Mouse (Mus musculus) hindbrain, embryonic 10.5 days (tissue): ENCODE results near the gene Serpinb1c. TPM values are rescaled to one million over a fixed set of nuclear protein-coding genes. Genes with fewer than 3 reads are reported as not detected.

Experiments
- DNase-seq: peaks from one replicate; pipeline ENCODE4 v3.0.0-alpha.2; 2017; ENCODE audit warnings: low spot score
- H3K27ac ChIP-seq: fragments of 300-500 bp; sonication (generic); 2 replicates; pipeline ENCODE4 v1.5.1; 2016; ENCODE audit warnings: mild to moderate bottlenecking, moderate library complexity
- H3K27me3 ChIP-seq: fragments of 300-500 bp; sonication (generic); 2 replicates; pipeline ENCODE4 v1.6.1; 2016; ENCODE audit warnings: mild to moderate bottlenecking; ENCODE audit not compliant: poor library complexity, insufficient read depth, severe bottlenecking
- H3K36me3 ChIP-seq: fragments of 300-500 bp; sonication (generic); 2 replicates; pipeline ENCODE4 v1.6.1; 2016; ENCODE audit warnings: mild to moderate bottlenecking, moderate library complexity
- H3K4me1 ChIP-seq: fragments of 300-500 bp; sonication (generic); replicated peaks from 2 replicates; pipeline ENCODE4 v1.6.1; 2016; ENCODE audit warnings: mild to moderate bottlenecking
- H3K4me3 ChIP-seq: fragments of 300-500 bp; sonication (generic); 2 replicates; pipeline ENCODE4 v1.5.1; 2016; ENCODE audit warnings: mild to moderate bottlenecking, moderate library complexity
- H3K9me3 ChIP-seq: fragments of 300-500 bp; sonication (generic); 2 replicates; pipeline ENCODE4 v1.6.1; 2016; ENCODE audit warnings: mild to moderate bottlenecking, moderate library complexity
- WGBS: fragments of 180-500 bp; shearing (Covaris S2); methylation state at CpG from one replicate; pipeline ENCODE4 v1.1.7; 2016; 5-methylcytosine and 5-hydroxymethylcytosine counted together
- polyA plus RNA-seq: library from polyadenylated mRNA; unstranded; fragments of >200 nt; fragmentation: Nextera tagmentation; extraction: Ambion mirVana; gene quantifications from 2 replicates; pipeline ENCODE4 v1.2.1, GENCODE M21; 2016

The Serpinb1c gene
- polyA plus RNA-seq, 1 experiment from 2014 or later = not detected

- DNase-seq = no peak
- H3K36me3 ChIP-seq = no peaks in the 10 kb centered on the region
- WGBS = 63% methylated on average over 2 of the region's 2 CpGs
These were observed 44.9 kb downstream of the Serpinb1c start for GRCm38 (mm10) chr13:32853073-32853472.

GRCm38 (mm10) chr13:32852539-32852938 is 45.5 kb downstream of the Serpinb1c start:
- Histone ChIP-seq H3K4me1 (no peaks in the 10 kb centered on the region), H3K9me3 (no peaks in the 10 kb centered on the region), H3K27ac (no peak overlapping the region), H3K4me3 (no peak overlapping the region), H3K27me3 (peaks cover 5% of the 10 kb centered on the region; the same call in 1 of the 2 replicates), H3K36me3 (no peaks in the 10 kb centered on the region)
- WGBS = 93% methylated on average over 4 of the region's 4 CpGs
- no peak for DNase-seq

More at GRCm38 (mm10) chr13:32853073-32853472, 44.9 kb downstream of the Serpinb1c start:
- Histone ChIP-seq H3K4me1 (no peaks in the 10 kb centered on the region), H3K4me3 (no peak overlapping the region), H3K27me3 (peaks cover 5% of the 10 kb centered on the region; the same call in 1 of the 2 replicates), H3K9me3 (no peaks in the 10 kb centered on the region), H3K27ac (no peak overlapping the region)

DNA sequence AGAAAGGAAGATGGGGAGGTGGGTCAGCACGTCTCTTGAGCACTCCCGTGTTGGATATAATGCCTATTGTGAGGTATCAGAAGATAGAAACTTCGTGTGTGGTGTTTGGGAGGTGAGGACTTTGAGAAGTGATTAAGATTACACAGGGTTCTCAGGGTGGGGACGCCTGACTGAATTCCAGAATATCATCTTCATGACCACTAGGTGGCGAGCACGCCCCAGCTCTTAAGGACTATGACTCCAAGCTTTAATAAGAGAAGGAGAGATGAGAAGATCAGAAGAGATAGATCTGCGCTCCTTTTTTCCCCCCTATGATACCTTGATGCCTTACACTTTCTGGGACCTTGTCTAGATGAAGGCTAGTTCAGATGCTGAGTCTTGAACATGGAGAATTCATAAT is 46.0 kb downstream of the Serpinb1c start:
- DNase-seq = peak; percentile 38
- no peaks in the 10 kb centered on the region for H3K4me1 ChIP-seq
- no peaks in the 10 kb centered on the region for H3K9me3 ChIP-seq
- WGBS = 10% methylated on average over 7 of the region's 7 CpGs
- no peak overlapping the region for H3K4me3 ChIP-seq
- H3K27me3 ChIP-seq = peaks cover 5% of the 10 kb centered on the region; the same call in 1 of the 2 replicates
- H3K27ac ChIP-seq = no peak overlapping the region
- no peaks in the 10 kb centered on the region for H3K36me3 ChIP-seq

DNA sequence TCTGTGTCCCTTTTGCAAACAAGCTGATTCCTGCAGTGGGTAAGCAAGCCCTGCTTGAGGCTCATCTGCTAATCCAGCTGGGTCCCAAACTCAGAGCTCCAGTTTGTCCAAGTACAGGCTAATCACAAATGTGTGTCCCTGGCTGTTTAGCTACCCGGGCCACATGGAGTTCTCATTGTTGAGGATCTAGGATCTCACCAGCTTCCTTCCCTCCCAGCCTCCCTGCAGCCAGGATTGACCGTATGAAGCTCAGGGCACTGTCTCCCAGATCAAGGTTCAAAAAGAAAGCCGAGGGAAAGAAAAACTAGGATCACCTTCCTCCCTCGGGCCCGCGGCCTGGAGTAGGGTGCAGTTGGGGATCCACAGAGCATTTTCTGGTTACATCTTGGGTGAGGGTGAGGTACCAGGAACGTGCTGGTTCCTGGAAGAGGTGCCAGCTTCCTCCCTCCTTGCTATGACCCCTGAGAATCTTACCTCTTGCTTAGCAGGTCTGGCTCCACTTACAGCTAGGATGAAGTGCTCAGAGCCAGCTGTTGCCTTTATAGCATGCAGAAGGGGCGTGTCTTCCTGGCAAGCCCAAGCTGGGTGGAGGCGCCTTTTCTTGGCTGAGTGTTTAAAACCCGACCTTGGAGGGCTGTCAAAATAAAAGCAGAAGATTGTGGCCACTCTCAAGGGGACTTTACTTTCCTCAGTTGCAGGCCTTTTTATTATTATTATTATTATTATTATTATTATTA is 47.2 kb downstream of the Serpinb1c start, which contains the start of gene Serpinb1a:
TSS of gene Serpinb1a (minus strand) at position 518 of the 737 bp plus-strand sequence.
- 69% methylated on average over 10 of the region's 10 CpGs for WGBS
- Histone ChIP-seq H3K4me1 (no peaks in the 10 kb centered on the region), H3K9me3 (no peaks in the 10 kb centered on the region), H3K27me3 (peaks cover 5% of the 10 kb centered on the region; the same call in 1 of the 2 replicates), H3K27ac (no peak within 1 kb of the TSS), H3K4me3 (no peak within 1 kb of the TSS), H3K36me3 (no peaks in the 10 kb centered on the region)
- DNase-seq = no peak

DNA sequence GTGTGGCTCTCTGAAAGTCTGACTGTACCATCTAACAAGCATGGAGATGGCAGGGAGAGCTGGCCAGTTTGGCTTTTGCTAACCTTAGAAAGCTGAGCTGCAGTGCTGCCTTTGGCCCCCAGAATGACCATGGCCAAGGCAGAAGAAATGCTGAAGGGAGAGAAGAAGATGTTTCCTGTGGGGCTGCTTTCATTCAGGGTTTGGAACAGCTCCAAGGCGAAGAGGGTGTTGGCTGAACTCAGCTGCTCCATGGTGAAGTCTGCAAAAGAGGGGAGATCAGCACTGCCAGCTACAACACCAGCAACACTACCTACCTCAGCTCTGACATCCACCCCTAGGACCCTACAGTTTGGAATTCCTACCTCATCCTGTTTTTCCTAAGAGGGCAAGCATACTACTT is 47.9 kb downstream of the Serpinb1c start:
- no peak for DNase-seq
- H3K4me1 ChIP-seq = no peaks in the 10 kb centered on the region
- H3K9me3 ChIP-seq = no peaks in the 10 kb centered on the region
- H3K27me3 ChIP-seq = peaks cover 5% of the 10 kb centered on the region; the same call in 1 of the 2 replicates
- no peak overlapping the region for H3K4me3 ChIP-seq
- H3K27ac ChIP-seq = no peak overlapping the region
- no peaks in the 10 kb centered on the region for H3K36me3 ChIP-seq
- 73% methylated on average over 1 of the region's 1 CpGs for WGBS

DNA sequence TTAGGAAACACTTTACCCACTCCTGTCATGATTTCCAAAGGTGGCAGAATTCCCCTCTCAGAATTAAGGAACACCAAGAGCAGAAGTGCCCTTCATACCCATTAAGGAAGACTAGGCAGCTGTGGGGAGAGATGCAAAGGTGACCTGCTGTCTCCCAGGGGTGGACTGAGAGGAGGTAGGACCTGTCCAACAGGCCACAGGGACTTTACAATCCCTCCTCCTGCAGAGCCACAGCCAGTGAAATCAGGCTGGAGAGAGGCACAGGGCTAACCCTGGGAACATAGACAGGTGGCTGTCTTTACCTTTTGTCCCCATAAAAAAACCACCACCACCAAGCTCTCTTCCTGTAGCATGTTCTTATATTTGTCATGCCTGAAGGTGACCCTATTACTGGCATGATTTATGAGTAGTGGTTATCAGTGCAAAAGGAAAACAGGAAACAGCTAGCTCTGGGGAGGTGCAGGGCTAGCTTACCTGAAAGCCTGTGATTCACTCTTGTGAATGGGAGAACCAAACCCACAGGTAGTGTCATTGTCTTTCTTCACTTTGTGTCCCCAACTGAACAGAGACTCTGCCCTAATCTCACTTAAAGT is 48.4 kb downstream of the Serpinb1c start:
- Histone ChIP-seq H3K9me3 (no peaks in the 10 kb centered on the region), H3K27me3 (peaks cover 5% of the 10 kb centered on the region; the same call in 1 of the 2 replicates), H3K36me3 (no peaks in the 10 kb centered on the region), H3K27ac (no peak overlapping the region), H3K4me3 (no peak overlapping the region), H3K4me1 (no peaks in the 10 kb centered on the region)
- no peak for DNase-seq

DNA sequence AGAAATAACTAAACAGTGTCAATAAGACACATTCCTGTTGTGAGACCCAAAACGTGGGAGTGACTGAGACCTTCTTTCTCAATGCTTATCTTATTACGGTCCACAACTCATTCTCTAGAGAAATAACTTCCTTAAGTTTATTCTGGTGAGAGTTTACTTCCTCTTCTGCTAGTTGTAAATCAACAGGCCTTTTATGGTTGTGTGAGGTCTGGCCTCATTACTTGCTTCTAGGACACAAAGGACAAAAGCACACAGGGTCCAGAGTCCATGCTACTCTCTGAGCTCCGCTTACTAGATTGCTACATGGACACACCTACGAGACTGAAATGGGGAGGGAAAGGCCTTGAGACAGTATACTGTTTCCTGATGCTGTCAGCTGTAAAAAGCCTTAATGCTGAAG is 48.9 kb downstream of the Serpinb1c start:
- no peaks in the 10 kb centered on the region for H3K4me1 ChIP-seq
- H3K27ac ChIP-seq = no peak overlapping the region
- no peak for DNase-seq
- no peak overlapping the region for H3K4me3 ChIP-seq
- WGBS = 78% methylated on average over 4 of the region's 4 CpGs
- peaks cover 5% of the 10 kb centered on the region; the same call in 1 of the 2 replicates for H3K27me3 ChIP-seq
- H3K36me3 ChIP-seq = no peaks in the 10 kb centered on the region
- no peaks in the 10 kb centered on the region for H3K9me3 ChIP-seq

DNA sequence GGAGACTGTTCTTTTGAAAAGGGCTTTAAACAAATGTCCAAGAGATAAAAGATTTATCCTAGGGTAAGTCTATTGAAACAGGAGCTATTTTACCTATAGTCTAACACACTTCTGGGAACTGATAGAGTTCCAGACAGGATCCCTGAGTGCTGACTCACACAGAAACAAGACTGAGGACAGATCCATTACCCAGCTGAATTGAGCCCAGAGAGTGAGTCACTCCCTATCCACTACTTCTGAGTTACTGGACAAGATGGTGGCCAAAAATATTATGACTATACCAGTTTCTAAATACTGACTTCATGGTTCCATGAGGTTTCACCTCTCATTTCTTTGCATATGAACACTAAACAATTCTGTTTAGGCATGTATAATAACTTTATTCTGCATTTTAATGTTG is 51.8 kb downstream of the Serpinb1c start:
- Histone ChIP-seq H3K9me3 (no peaks in the 10 kb centered on the region), H3K27me3 (peaks cover 5% of the 10 kb centered on the region; the same call in 1 of the 2 replicates), H3K36me3 (no peaks in the 10 kb centered on the region), H3K4me3 (no peak overlapping the region), H3K27ac (no peak overlapping the region), H3K4me1 (0 out of 2 replicates have a peak, but pooled peaks cover 2% of the 10 kb centered on the region)
- DNase-seq = no peak

DNA sequence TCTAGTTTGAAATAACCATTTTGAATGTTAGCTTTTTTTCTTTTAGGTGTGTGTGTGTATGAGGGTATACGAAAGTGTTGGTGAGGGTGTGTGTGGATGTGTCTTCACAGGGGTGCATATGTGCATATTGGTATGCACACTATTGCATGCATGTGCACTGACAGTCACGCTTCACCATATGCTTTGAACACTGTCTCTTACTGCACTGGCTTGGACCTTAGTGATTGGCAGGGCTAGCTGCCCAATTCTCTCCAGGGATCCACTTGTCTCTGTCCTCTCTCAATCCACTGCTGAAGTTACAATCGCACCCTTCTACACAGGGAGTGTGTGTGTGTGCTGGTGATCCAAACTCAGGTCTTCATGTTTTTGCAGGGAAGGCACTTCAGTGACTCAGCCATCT is 56.7 kb downstream of the Serpinb1c start:
- H3K4me1 ChIP-seq = 0 out of 2 replicates have a peak, but pooled peaks cover 2% of the 10 kb centered on the region
- 88% methylated on average over 3 of the region's 3 CpGs for WGBS

GRCm38 (mm10) chr13:32839314-32839713 is 58.7 kb downstream of the Serpinb1c start:
- H3K36me3 ChIP-seq = no peaks in the 10 kb centered on the region
- no peak for DNase-seq
- no peaks in the 10 kb centered on the region for H3K27me3 ChIP-seq
- H3K4me1 ChIP-seq = 0 out of 2 replicates have a peak, but pooled peaks cover 2% of the 10 kb centered on the region
- 63% methylated on average over 1 of the region's 1 CpGs for WGBS
- H3K9me3 ChIP-seq = no peaks in the 10 kb centered on the region
- H3K27ac ChIP-seq = no peak overlapping the region
- H3K4me3 ChIP-seq = no peak overlapping the region

More for the DNA sequence above, 56.7 kb downstream of the Serpinb1c start:
- Histone ChIP-seq H3K9me3 (no peaks in the 10 kb centered on the region), H3K27me3 (no peaks in the 10 kb centered on the region), H3K36me3 (no peaks in the 10 kb centered on the region), H3K27ac (no peak overlapping the region), H3K4me3 (no peak overlapping the region)
- no peak for DNase-seq

DNA sequence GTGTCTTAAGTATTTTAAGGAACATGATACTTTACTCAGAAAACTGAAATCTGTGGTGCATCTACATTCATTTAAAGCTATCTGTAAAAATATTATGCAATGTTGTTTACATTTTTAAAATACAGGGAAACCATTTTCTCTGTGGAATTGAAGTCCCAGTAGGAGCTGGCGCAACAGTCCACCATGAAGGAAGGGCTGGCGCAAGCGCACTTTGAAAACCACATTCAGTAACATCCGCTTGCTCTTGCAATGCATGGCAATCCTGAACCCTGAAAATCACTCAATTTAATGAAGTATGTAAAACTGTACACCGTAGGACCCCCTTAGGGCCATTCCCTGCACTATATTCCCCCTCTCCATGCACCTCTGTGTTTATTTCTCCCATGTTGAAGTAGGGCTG is 63.5 kb downstream of the Serpinb1c start:
- Histone ChIP-seq H3K27me3 (no peaks in the 10 kb centered on the region), H3K27ac (no peak overlapping the region), H3K4me1 (no peaks in the 10 kb centered on the region), H3K4me3 (no peak overlapping the region), H3K36me3 (no peaks in the 10 kb centered on the region), H3K9me3 (no peaks in the 10 kb centered on the region)
- no peak for DNase-seq
- 90% methylated on average over 5 of the region's 5 CpGs for WGBS

GRCm38 (mm10) chr13:32833237-32833636 is 64.8 kb downstream of the Serpinb1c start:
- DNase-seq = no peak
- 70% methylated on average over 6 of the region's 6 CpGs for WGBS
- Histone ChIP-seq H3K27ac (no peak overlapping the region), H3K9me3 (no peaks in the 10 kb centered on the region), H3K36me3 (no peaks in the 10 kb centered on the region), H3K4me3 (no peak overlapping the region), H3K27me3 (no peaks in the 10 kb centered on the region), H3K4me1 (no peaks in the 10 kb centered on the region)

GRCm38 (mm10) chr13:32832776-32833175 is 65.2 kb downstream of the Serpinb1c start:
- Histone ChIP-seq H3K4me1 (no peaks in the 10 kb centered on the region), H3K27ac (no peak overlapping the region), H3K36me3 (no peaks in the 10 kb centered on the region), H3K9me3 (no peaks in the 10 kb centered on the region), H3K27me3 (no peaks in the 10 kb centered on the region), H3K4me3 (no peak overlapping the region)
- 73% methylated on average over 3 of the region's 3 CpGs for WGBS
- DNase-seq = no peak
